Mouse (Mus musculus) CD4-positive, CD25-positive, alpha-beta regulatory T cell, adult 2 months (primary cell): ENCODE data around the gene Tmem222.

Experiments used
- DNase-seq: peaks from one replicate; pipeline ENCODE4 v3.0.0-alpha.2; 2012; ENCODE audit warnings: low read depth, low spot score

Tmem222 gene

GRCm38 (mm10) chr4:133251214-133251613 is 26.4 kb downstream of the Tmem222 start:
- DNase-seq, result peak; percentile 33

GRCm38 (mm10) chr4:133250609-133251008 is 27.0 kb downstream of the Tmem222 start:
- DNase-seq, result peak; percentile 87

- DNase-seq, result no peak
Measured at GRCm38 (mm10) chr4:133247806-133248449, 29.7 kb downstream of the Tmem222 start.

GRCm38 (mm10) chr4:133247072-133247471 is 30.5 kb downstream of the Tmem222 start:
- DNase-seq, result no peak

- DNase-seq, result no peak
Measured at GRCm38 (mm10) chr4:133244289-133244688, 33.3 kb downstream of the Tmem222 start.

GRCm38 (mm10) chr4:133243538-133243937 is 34.1 kb downstream of the Tmem222 start:
- DNase-seq, result no peak

- no peak for DNase-seq
Measured at GRCm38 (mm10) chr4:133242710-133243109, 34.9 kb downstream of the Tmem222 start.

- DNase-seq, result no peak
Measured at GRCm38 (mm10) chr4:133241910-133242309, 35.7 kb downstream of the Tmem222 start.

- peak; percentile 89 for DNase-seq
Measured at GRCm38 (mm10) chr4:133240934-133241908, 36.4 kb downstream of the Tmem222 start.

- peak; percentile 27 for DNase-seq
Measured at GRCm38 (mm10) chr4:133240490-133240921, 37.1 kb downstream of the Tmem222 start, which contains the start of gene Map3k6. Map3k6 (plus strand) TSS chr4:133240818.

GRCm38 (mm10) chr4:133237911-133238310 is 39.7 kb downstream of the Tmem222 start:
- DNase-seq, result no peak

- DNase-seq, result no peak
Measured at GRCm38 (mm10) chr4:133235415-133235814, 42.2 kb downstream of the Tmem222 start.

GRCm38 (mm10) chr4:133234771-133235170 is 42.8 kb downstream of the Tmem222 start:
- no peak for DNase-seq

GRCm38 (mm10) chr4:133233285-133233976 is 44.2 kb downstream of the Tmem222 start:
- peak; percentile 64 for DNase-seq

- DNase-seq, result no peak
Measured at GRCm38 (mm10) chr4:133229582-133229981, 48.0 kb downstream of the Tmem222 start.

- DNase-seq, result no peak
Measured at GRCm38 (mm10) chr4:133227636-133228035, 50.0 kb downstream of the Tmem222 start.

- DNase-seq, result no peak
Measured at GRCm38 (mm10) chr4:133226073-133226472, 51.5 kb downstream of the Tmem222 start.

GRCm38 (mm10) chr4:133223875-133224274 is 53.7 kb downstream of the Tmem222 start:
- no peak for DNase-seq

GRCm38 (mm10) chr4:133221701-133222100 is 55.9 kb downstream of the Tmem222 start:
- no peak for DNase-seq

GRCm38 (mm10) chr4:133220656-133221055 is 56.9 kb downstream of the Tmem222 start:
- DNase-seq, result peak; percentile 19

GRCm38 (mm10) chr4:133218745-133219144 is 58.8 kb downstream of the Tmem222 start:
- DNase-seq, result no peak

- peak; percentile 82 for DNase-seq
Measured at GRCm38 (mm10) chr4:133217641-133218040, 60.0 kb downstream of the Tmem222 start.
